33 mouse cellular contexts compared by ENCODE assay signal in the genomic region with DNA sequence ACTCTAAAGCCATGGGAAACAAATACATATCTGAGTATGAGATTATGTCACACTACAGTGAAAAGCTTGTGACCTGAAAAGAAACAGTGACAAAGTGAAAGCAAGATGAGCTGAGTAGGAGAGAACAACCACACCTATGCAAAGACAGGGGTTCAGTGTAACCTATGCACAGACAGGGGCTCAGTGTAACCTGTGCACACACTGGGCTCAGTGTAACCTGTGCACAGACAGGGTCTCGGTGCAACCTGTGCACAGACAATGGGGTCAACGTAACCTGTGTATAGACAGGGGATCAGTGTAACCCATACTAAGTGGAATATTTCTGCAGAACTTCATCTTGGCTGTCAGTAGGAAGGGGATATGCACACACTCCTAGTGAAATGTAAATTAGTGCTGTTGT. TPM values are rescaled to one million over a fixed set of nuclear protein-coding genes. Genes with fewer than 3 reads are reported as not detected.
"Had no signal": no experiment of that assay in that cellular context is flagged by ENCODE, and none has a peak within 500 bp of the region (broad histone marks: within the 10 kb centered on the region; RNA-seq: fewer than 3 reads in every experiment).

No protein-coding gene starts in this region.

- H3K4me2 ChIP-seq: heart, embryonic 12.5 days; hindbrain, embryonic 12.5 days; hindbrain, embryonic 14.5 days; intestine, embryonic 15.5 days; limb, embryonic 13.5 days; limb, embryonic 15.5 days; liver, embryonic 11.5 days; liver, embryonic 13.5 days had no signal

- ATAC-seq: hindbrain, embryonic 16.5 days; inflammation-experienced regulatory T-cells, adult 6 months; intestine, embryonic 15.5 days; intestine, postnatal 0 days had no signal

- H3K9ac ChIP-seq: heart, embryonic 12.5 days; hindbrain, embryonic 12.5 days; hindbrain, embryonic 14.5 days; intestine, embryonic 15.5 days; limb, embryonic 13.5 days; limb, embryonic 15.5 days; liver, embryonic 13.5 days had no signal

- H3K9me3 ChIP-seq: heart, embryonic 10.5 days; heart, embryonic 12.5 days; hindbrain, embryonic 10.5 days; hindbrain, embryonic 12.5 days; intestine, embryonic 15.5 days; limb, embryonic 13.5 days; limb, embryonic 15.5 days; liver, embryonic 13.5 days had no signal

- H3K4me1 ChIP-seq: heart, embryonic 10.5 days; heart, embryonic 12.5 days; hindbrain, embryonic 10.5 days; hindbrain, embryonic 12.5 days; intestine, embryonic 15.5 days; limb, embryonic 13.5 days; limb, embryonic 15.5 days; liver, embryonic 13.5 days had no signal

- H3K27me3 ChIP-seq: heart, embryonic 12.5 days; hindbrain, embryonic 12.5 days; intestine, embryonic 15.5 days; limb, embryonic 13.5 days; limb, embryonic 15.5 days; liver, embryonic 13.5 days had no signal

- DNase-seq: gastrocnemius, adult 2 months; gastrocnemius, postnatal 10 days; gastrocnemius, postnatal 25 days; heart, adult 2 months; heart, postnatal 10 days; heart, postnatal 4 days; kidney, adult 18-20 months; kidney, adult 8-10 months; kidney, postnatal 10 days; kidney, postnatal 25 days; kidney, postnatal 4 days; left cerebral cortex, postnatal 4 days; liver, embryonic 13.5 days had no signal

- H3K4me3 ChIP-seq: gastrocnemius, adult 2 months; heart, adult 2 months; heart, embryonic 10.5 days; heart, embryonic 12.5 days; hindbrain, embryonic 10.5 days; hindbrain, embryonic 12.5 days; intestine, embryonic 15.5 days; layer of hippocampus, adult 2 months; left cerebral cortex, adult 2 months; limb, embryonic 13.5 days; limb, embryonic 15.5 days; liver, embryonic 13.5 days had no signal

- H3K36me3 ChIP-seq: heart, embryonic 10.5 days; heart, embryonic 12.5 days; hindbrain, embryonic 10.5 days; hindbrain, embryonic 12.5 days; intestine, embryonic 15.5 days; limb, embryonic 13.5 days; limb, embryonic 15.5 days; liver, embryonic 13.5 days had no signal

- H3K27ac ChIP-seq: gastrocnemius, adult 2 months; heart, adult 2 months; heart, embryonic 10.5 days; hindbrain, embryonic 10.5 days; hindbrain, embryonic 12.5 days; hindbrain, embryonic 14.5 days; intestine, embryonic 15.5 days; layer of hippocampus, adult 2 months; left cerebral cortex, adult 2 months; limb, embryonic 13.5 days; limb, embryonic 15.5 days; liver, embryonic 13.5 days had no signal

RNA-seq across cellular contexts. Expression of a gene that starts 15.1 kb away (rescaled TPM):
- polyA plus RNA-seq: frontal cortex, adult 2 months; heart, adult 2 months; heart, embryonic 10.5 days; heart, embryonic 12.5 days; heart, embryonic 14.5 days; heart, embryonic 16.5 days; hindbrain, embryonic 10.5 days; hindbrain, embryonic 12.5 days; hindbrain, embryonic 14.5 days; inflammation-experienced regulatory T-cells, adult 6 months; intestine, embryonic 15.5 days; intestine, postnatal 0 days; kidney, embryonic 14.5 days; kidney, embryonic 16.5 days; limb, embryonic 11.5 days; limb, embryonic 13.5 days; liver, embryonic 11.5 days; liver, embryonic 13.5 days had no signal

RNA-seq across cellular contexts. Expression of a gene that starts 46.3 kb away (rescaled TPM):
- polyA plus RNA-seq: frontal cortex, adult 2 months; heart, adult 2 months; heart, embryonic 10.5 days; heart, embryonic 12.5 days; heart, embryonic 14.5 days; hindbrain, embryonic 10.5 days; hindbrain, embryonic 12.5 days; hindbrain, embryonic 14.5 days; inflammation-experienced regulatory T-cells, adult 6 months; intestine, embryonic 15.5 days; intestine, postnatal 0 days; kidney, embryonic 14.5 days; kidney, embryonic 16.5 days; limb, embryonic 11.5 days; liver, embryonic 11.5 days; liver, embryonic 13.5 days had no signal
